8 mouse cellular contexts compared by ENCODE assay signal in the genomic region with DNA sequence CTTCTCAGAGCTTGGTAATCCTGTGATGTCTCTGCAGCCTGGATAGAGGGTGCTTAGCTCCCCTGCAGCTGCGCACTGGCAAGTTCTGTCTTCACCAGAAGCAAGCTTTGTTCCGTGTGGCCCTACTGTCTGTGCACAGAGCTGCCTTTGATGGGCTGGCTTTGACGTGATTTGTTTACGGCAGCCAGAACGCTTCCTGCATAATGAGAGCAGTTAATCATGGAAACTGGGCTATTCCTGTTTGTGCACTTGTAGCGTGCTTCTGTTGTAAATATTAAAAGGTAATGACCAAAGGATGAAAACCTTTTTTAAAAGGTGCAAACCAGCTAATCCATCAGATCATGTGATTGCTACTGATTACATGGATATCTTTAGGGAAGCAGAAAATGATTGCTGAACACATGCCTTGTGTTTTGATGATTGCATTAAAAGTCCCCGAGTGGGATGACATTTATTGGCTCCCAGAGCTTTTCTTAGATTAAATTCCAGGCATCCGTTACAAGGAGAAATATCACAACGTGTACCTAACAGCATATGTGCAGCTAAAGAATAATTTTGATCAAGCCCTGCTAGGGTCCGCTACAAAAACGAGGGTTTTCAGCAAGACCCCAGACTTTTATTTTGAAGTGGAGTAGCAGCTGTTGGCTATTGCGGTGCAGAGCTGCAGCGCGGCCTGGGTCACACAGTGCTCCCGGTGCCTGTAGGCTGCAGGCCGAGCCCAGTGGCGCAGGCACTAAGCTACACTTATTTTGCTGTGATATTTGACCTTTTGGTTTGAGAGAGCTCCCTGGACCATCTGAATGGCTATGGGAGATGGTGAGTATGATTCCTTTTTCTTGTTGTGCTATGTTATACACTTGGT. TPM values are rescaled to one million over a fixed set of nuclear protein-coding genes. Genes with fewer than 3 reads are reported as not detected.
DNase-seq lines count a peak whose midpoint lies in the region; ATAC-seq and TF ChIP-seq lines count a peak whose summit lies in the region.

No protein-coding gene starts in this region.

- no peak for TF ChIP-seq POLR2A in spleen, adult 2 months (IDR thresholded peaks at IDR 0.05; ENCODE audit: low read depth, low read length)

- peaks cover 27% of the 10 kb centered on the region for H3K4me1 ChIP-seq in forebrain, embryonic 10.5 days
- peaks cover 56% of the 10 kb centered on the region for H3K4me1 ChIP-seq in heart, embryonic 13.5 days
- peaks cover 13% of the 10 kb centered on the region for H3K4me1 ChIP-seq in kidney, embryonic 16.5 days (ENCODE audit: insufficient read depth, low read length)
- H3K4me1 ChIP-seq in limb, embryonic 15.5 days: peaks cover 12% of the 10 kb centered on the region; the same call in 1 of the 2 replicates
- H3K4me1 ChIP-seq in midbrain, embryonic 15.5 days: peaks cover 31% of the 10 kb centered on the region
- no peaks in the 10 kb centered on the region; the same call in 1 of the 2 replicates for H3K4me1 ChIP-seq in spleen, adult 2 months (ENCODE audit: control insufficient read depth, insufficient read depth, insufficient read length)

- peak overlapping the region; percentile 50 for H3K4me3 ChIP-seq in forebrain, embryonic 10.5 days
- peak overlapping the region; percentile 58 for H3K4me3 ChIP-seq in heart, embryonic 13.5 days
- H3K4me3 ChIP-seq in kidney, embryonic 16.5 days (ENCODE audit: low read length): peak overlapping the region; percentile 54
- peak overlapping the region; percentile 39 for H3K4me3 ChIP-seq in limb, embryonic 15.5 days
- H3K4me3 ChIP-seq in midbrain, embryonic 15.5 days: peak overlapping the region; percentile 57
- peak overlapping the region; percentile 42 for H3K4me3 ChIP-seq in spleen, adult 2 months (ENCODE audit: extremely low read depth, insufficient read depth, insufficient read length)

- H3K27ac ChIP-seq in forebrain, embryonic 10.5 days: peak overlapping the region; percentile 83
- H3K27ac ChIP-seq in heart, embryonic 13.5 days (replicated peaks): peak overlapping the region; percentile 70
- H3K27ac ChIP-seq in kidney, embryonic 16.5 days (ENCODE audit: low read length): peak overlapping the region; percentile 88
- peak overlapping the region; percentile 72 for H3K27ac ChIP-seq in limb, embryonic 15.5 days
- peak overlapping the region; percentile 92 for H3K27ac ChIP-seq in midbrain, embryonic 15.5 days
- peak overlapping the region; percentile 19; the same call in 1 of the 2 replicates for H3K27ac ChIP-seq in spleen, adult 2 months (ENCODE audit: insufficient read depth, low read length)

- H3K9ac ChIP-seq in heart, embryonic 13.5 days: peak overlapping the region; percentile 72
- peak overlapping the region; percentile 61 for H3K9ac ChIP-seq in kidney, embryonic 16.5 days (replicated peaks; ENCODE audit: low read length)
- H3K9ac ChIP-seq in limb, embryonic 15.5 days: 0 out of 2 replicates have a peak overlapping the region, but pooled peaks have one; percentile 2
- peak overlapping the region; percentile 71 for H3K9ac ChIP-seq in midbrain, embryonic 15.5 days

- H3K27me3 ChIP-seq in forebrain, embryonic 10.5 days (ENCODE audit: poor library complexity, severe bottlenecking): no peaks in the 10 kb centered on the region
- H3K27me3 ChIP-seq in heart, embryonic 13.5 days (replicated peaks): no peaks in the 10 kb centered on the region
- H3K27me3 ChIP-seq in kidney, embryonic 16.5 days (ENCODE audit: insufficient read depth, low read length): no peaks in the 10 kb centered on the region
- no peaks in the 10 kb centered on the region for H3K27me3 ChIP-seq in limb, embryonic 15.5 days
- no peaks in the 10 kb centered on the region for H3K27me3 ChIP-seq in midbrain, embryonic 15.5 days (replicated peaks)
- H3K27me3 ChIP-seq in spleen, adult 2 months (ENCODE audit: control insufficient read depth, insufficient read depth, low read length): no peaks in the 10 kb centered on the region

- DNase-seq in urinary bladder, postnatal 14 days (ENCODE audit: low spot score): peak; percentile 55
- no peak for DNase-seq in urinary bladder, postnatal 10 days (ENCODE audit: low spot score)
- DNase-seq in forebrain, embryonic 10.5 days (ENCODE audit: extremely low spot score, low spot score): peak; percentile 62
- peak; percentile 36 to 37 for DNase-seq in spleen, adult 2 months (ENCODE audit: low read depth in 1 of 2, low spot score in 2 of 2)

- no peak for TF ChIP-seq CTCF in spleen, adult 2 months (IDR thresholded peaks at IDR 0.05; ENCODE audit: extremely low read depth, insufficient read depth, insufficient read length, insufficient replicate concordance)

- peak overlapping the region; percentile 70 for H3K4me2 ChIP-seq in heart, embryonic 13.5 days
- H3K4me2 ChIP-seq in kidney, embryonic 16.5 days (replicated peaks; ENCODE audit: low read depth, low read length): peak overlapping the region; percentile 68
- H3K4me2 ChIP-seq in limb, embryonic 15.5 days: peak overlapping the region; percentile 48
- peak overlapping the region; percentile 69 for H3K4me2 ChIP-seq in midbrain, embryonic 15.5 days

- no peaks in the 10 kb centered on the region for H3K9me3 ChIP-seq in forebrain, embryonic 10.5 days
- H3K9me3 ChIP-seq in heart, embryonic 13.5 days: no peaks in the 10 kb centered on the region
- no peaks in the 10 kb centered on the region for H3K9me3 ChIP-seq in kidney, embryonic 16.5 days (ENCODE audit: low read length)
- no peaks in the 10 kb centered on the region for H3K9me3 ChIP-seq in limb, embryonic 15.5 days
- no peaks in the 10 kb centered on the region for H3K9me3 ChIP-seq in midbrain, embryonic 15.5 days

- H3K36me3 ChIP-seq in forebrain, embryonic 10.5 days (replicated peaks): no peaks in the 10 kb centered on the region
- no peaks in the 10 kb centered on the region for H3K36me3 ChIP-seq in heart, embryonic 13.5 days
- H3K36me3 ChIP-seq in kidney, embryonic 16.5 days (ENCODE audit: insufficient read depth, low read length): no peaks in the 10 kb centered on the region
- H3K36me3 ChIP-seq in limb, embryonic 15.5 days: no peaks in the 10 kb centered on the region
- no peaks in the 10 kb centered on the region for H3K36me3 ChIP-seq in midbrain, embryonic 15.5 days (replicated peaks)
- no peaks in the 10 kb centered on the region for H3K36me3 ChIP-seq in spleen, adult 2 months (ENCODE audit: control insufficient read depth, insufficient read depth, low read length)

- WGBS in forebrain, embryonic 10.5 days: 3% methylated on average over 17 of the region's 17 CpGs
- 3% methylated on average over 17 of the region's 17 CpGs for WGBS in heart, embryonic 13.5 days
- whole genome bisulfite sequencing in kidney, embryonic 16.5 days: under 1% methylated on average over 17 of the region's 17 CpGs
- WGBS in limb, embryonic 15.5 days: 1% methylated on average over 17 of the region's 17 CpGs
- WGBS in midbrain, embryonic 15.5 days: 0% methylated on average over 17 of the region's 17 CpGs
- WGBS in spleen, adult 2 months: 8% methylated on average over 17 of the region's 17 CpGs

- no peak; the same call in 1 of the 2 replicates for ATAC-seq in heart, embryonic 13.5 days (ENCODE audit: extremely low read depth, insufficient number of reproducible peaks, low FRiP score, low TSS enrichment)
- peak; percentile 96 for ATAC-seq in kidney, embryonic 16.5 days (ENCODE audit: low FRiP score, low TSS enrichment)
- peak; percentile 76; the same call in 1 of the 2 replicates for ATAC-seq in limb, embryonic 15.5 days (ENCODE audit: insufficient number of reproducible peaks, low FRiP score, low TSS enrichment, low read depth)
- peak; percentile 99 for ATAC-seq in midbrain, embryonic 15.5 days (replicated peaks)

RNA-seq across cellular contexts. Expression of a gene that starts 51.6 kb away (rescaled TPM):
- polyA plus RNA-seq in forebrain, embryonic 10.5 days (2016; fragmentation: Nextera tagmentation; extraction: Ambion mirVana): 33.8 and 36.8 TPM in 2 replicates
- 20.3 and 21.0 TPM in 2 replicates for polyA plus RNA-seq in heart, embryonic 13.5 days (2015; fragmentation: Nextera tagmentation; extraction: Ambion mirVana)
- polyA plus RNA-seq in kidney, embryonic 16.5 days (2015; fragmentation: Nextera tagmentation; extraction: Ambion mirVana): 23.0 and 24.4 TPM in 2 replicates
- 21.3 and 22.2 TPM in 2 replicates for polyA plus RNA-seq in limb, embryonic 15.5 days (2015; fragmentation: Nextera tagmentation; extraction: Ambion mirVana)
- 126 and 143 TPM in 2 replicates for polyA plus RNA-seq in midbrain, embryonic 15.5 days (2015; fragmentation: Nextera tagmentation; extraction: Ambion mirVana)
- 8.1 and 9.5 TPM in 2 replicates for polyA plus RNA-seq in spleen, adult 2 months (2012; rRNA removed)

Comparison
In these comparisons a context has a peak if more than half of its experiments do, and no peak if none do; other contexts are left out.
1. H3K27ac ChIP-seq: peak in every context shown above with its lines; median percentile 92 in midbrain, embryonic 15.5 days; 88 in kidney, embryonic 16.5 days; 83 in forebrain, embryonic 10.5 days; 72 in limb, embryonic 15.5 days; 70 in heart, embryonic 13.5 days; 19 in spleen, adult 2 months.
2. H3K9ac ChIP-seq: peak in every context shown above with its lines; median percentile 72 in heart, embryonic 13.5 days; 71 in midbrain, embryonic 15.5 days; 61 in kidney, embryonic 16.5 days; 2 in limb, embryonic 15.5 days.